Mouse (Mus musculus) cortical plate, adult 2 months (tissue): ENCODE measurements around the gene Rps7.

Experiments used
- CTCF ChIP-seq: fragments of 200-500 bp; IDR thresholded peaks from 2 replicates; pipeline ENCODE4 v1.5.1; 2011; ENCODE audit warnings: mild to moderate bottlenecking, control low read depth, low read length; ENCODE audit not compliant: insufficient read depth; ENCODE audit errors: extremely low read depth
- POLR2A ChIP-seq: fragments of 200-500 bp; IDR thresholded peaks from 2 replicates; pipeline ENCODE4 v1.6.1; 2011; ENCODE audit warnings: mild to moderate bottlenecking, low read length, control low read depth; ENCODE audit not compliant: insufficient read depth; ENCODE audit errors: extremely low read depth

DNA sequence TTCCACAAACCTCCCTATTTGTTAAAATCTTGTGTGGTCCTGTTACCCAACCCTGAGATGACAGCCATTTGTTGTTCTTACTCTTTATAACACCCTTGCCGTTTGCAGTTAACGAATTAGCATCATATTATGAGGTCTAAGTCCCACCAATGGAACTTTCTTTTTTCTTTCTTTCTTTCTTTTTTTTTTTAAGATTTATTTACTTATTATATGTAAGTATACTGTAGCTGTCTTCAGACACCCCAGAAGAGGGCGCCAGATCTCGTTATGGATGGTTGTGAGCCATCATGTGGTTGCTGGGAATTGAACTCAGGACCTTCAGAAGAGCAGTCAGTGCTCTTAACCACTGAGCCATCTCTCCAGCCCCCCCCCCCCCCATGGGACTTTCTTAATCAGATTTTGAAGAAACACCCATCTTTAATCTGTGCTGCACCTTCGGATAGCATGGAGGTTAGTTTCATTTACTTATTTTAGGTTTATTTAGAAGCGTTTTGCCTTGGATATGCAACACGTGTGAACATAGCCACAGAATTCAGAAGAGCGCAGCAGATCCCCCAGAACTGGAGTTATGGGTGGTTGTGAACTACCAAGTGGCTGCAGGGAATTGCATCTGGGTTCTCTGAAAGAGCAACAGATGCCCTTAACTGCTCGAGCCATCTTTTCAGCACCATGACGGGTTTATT lies 38.4 kb upstream of the Rps7 start:
- no peak for TF ChIP-seq POLR2A
- no peak for TF ChIP-seq CTCF
